ENCODE assay signal across 22 mouse cellular contexts in genomic region chr8:105076601-105077000, GRCm38 (mm10). TPM values are rescaled to one million over a fixed set of nuclear protein-coding genes. Genes with fewer than 3 reads are reported as not detected.
"Had no signal": no experiment of that assay in that cellular context is flagged by ENCODE, and none has a peak within 500 bp of the region (broad histone marks: within the 10 kb centered on the region; RNA-seq: fewer than 3 reads in every experiment).

No protein-coding gene starts in this region.

- H3K27me3 ChIP-seq: midbrain, embryonic 12.5 days; neural tube, embryonic 13.5 days; neural tube, embryonic 15.5 days; stomach, embryonic 15.5 days had no signal

- H3K27ac ChIP-seq: midbrain, embryonic 10.5 days; midbrain, embryonic 12.5 days; neural tube, embryonic 13.5 days; neural tube, embryonic 15.5 days; stomach, embryonic 15.5 days; stomach, postnatal 0 days had no signal

- H3K4me1 ChIP-seq: midbrain, embryonic 10.5 days; midbrain, embryonic 12.5 days; neural tube, embryonic 13.5 days; neural tube, embryonic 15.5 days; stomach, embryonic 15.5 days had no signal

- H3K36me3 ChIP-seq: midbrain, embryonic 10.5 days; midbrain, embryonic 12.5 days; neural tube, embryonic 13.5 days; neural tube, embryonic 15.5 days; stomach, embryonic 15.5 days had no signal

- H3K4me3 ChIP-seq: midbrain, embryonic 10.5 days; midbrain, embryonic 12.5 days; myocyte; neural tube, embryonic 13.5 days; neural tube, embryonic 15.5 days; stomach, embryonic 15.5 days had no signal

- H3K9me3 ChIP-seq: midbrain, embryonic 12.5 days; neural tube, embryonic 13.5 days; neural tube, embryonic 15.5 days; stomach, embryonic 15.5 days had no signal

- DNase-seq: lung, adult 18-20 months; lung, postnatal 10 days; lung, postnatal 4 days; midbrain, embryonic 14.5 days; right cerebral cortex, postnatal 14 days; thymus, adult 2 months; thymus, postnatal 25 days; thymus, postnatal 4 days had no signal

RNA-seq across cellular contexts. Expression of gene Ces3b, which starts 7.0 kb away (rescaled TPM):
- polyA plus RNA-seq: liver, embryonic 16.5 days; lung, embryonic 14.5 days; lung, embryonic 16.5 days; midbrain, embryonic 10.5 days; midbrain, embryonic 12.5 days; midbrain, embryonic 14.5 days; midbrain, embryonic 16.5 days; myocyte; neural tube, embryonic 11.5 days; neural tube, embryonic 13.5 days; neural tube, embryonic 15.5 days; spleen, adult 2 months; stomach, embryonic 15.5 days; stomach, postnatal 0 days; urinary bladder, adult 2 months had no signal

RNA-seq across cellular contexts. Expression of gene Ces3a, which starts 28.2 kb away (rescaled TPM):
- polyA plus RNA-seq: lung, embryonic 14.5 days; lung, embryonic 16.5 days; midbrain, embryonic 10.5 days; midbrain, embryonic 12.5 days; midbrain, embryonic 14.5 days; midbrain, embryonic 16.5 days; myocyte; neural tube, embryonic 11.5 days; neural tube, embryonic 13.5 days; neural tube, embryonic 15.5 days; spleen, adult 2 months; stomach, embryonic 15.5 days; urinary bladder, adult 2 months had no signal

RNA-seq across cellular contexts. Expression of gene Ces4a, which starts 55.0 kb away (rescaled TPM):
- polyA plus RNA-seq: liver, embryonic 16.5 days; lung, embryonic 14.5 days; lung, embryonic 16.5 days; midbrain, embryonic 10.5 days; midbrain, embryonic 12.5 days; midbrain, embryonic 14.5 days; midbrain, embryonic 16.5 days; myocyte; neural tube, embryonic 11.5 days; neural tube, embryonic 13.5 days; spleen, adult 2 months; stomach, embryonic 15.5 days; stomach, postnatal 0 days; thymus, adult 2 months; urinary bladder, adult 2 months had no signal
